Mouse (Mus musculus): ENCODE measurements around the gene Zfp790.
"Not testable (repeated sequence)": the region's sequence is repeated elsewhere in the genome, so short reads cannot be mapped to it uniquely, and the experiment has no call there.

Gene Zfp790

DNA sequence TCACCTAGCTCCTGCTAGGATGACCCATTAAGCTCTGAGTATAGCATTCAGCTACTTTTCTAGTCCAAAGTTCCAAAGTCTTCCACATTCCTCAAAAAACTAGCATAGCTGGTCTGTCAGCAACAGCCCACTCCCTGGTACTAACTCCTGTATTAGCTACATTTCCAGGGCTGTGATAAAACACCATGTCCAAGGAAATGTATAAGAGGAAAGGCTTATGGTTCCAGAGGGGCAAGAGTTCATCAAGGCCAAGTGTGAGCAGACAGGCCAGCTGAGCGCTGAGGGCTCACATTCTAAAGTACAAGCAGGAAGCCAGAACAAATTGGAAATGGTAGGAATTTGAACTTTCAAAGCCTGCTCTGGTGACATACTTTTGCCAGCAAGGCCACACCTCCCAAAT, 26.2 kb downstream of the Zfp790 start:
- DNase-seq (ENCODE audit: low read depth, low spot score): no peak

DNA sequence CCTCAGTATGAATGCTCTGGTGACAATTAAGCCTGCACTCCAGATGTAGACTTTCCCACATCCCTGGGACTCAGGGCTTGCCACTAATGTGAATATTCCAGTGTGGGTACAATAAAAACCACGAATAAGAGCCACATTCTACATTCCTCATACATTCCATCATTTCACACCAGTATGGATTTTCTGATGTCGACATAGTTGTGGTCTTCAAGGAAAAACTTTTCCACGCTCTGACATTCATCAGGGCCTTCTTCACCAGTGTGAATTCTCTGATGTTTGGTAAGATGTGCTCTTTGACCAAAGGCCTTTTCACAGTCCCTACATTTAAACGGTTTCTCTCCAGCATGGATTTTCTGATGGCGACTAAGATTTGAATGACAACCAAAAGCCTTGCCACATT, 28.7 kb downstream of the Zfp790 start:
- DNase-seq (ENCODE audit: low read depth, low spot score): no peak

DNA sequence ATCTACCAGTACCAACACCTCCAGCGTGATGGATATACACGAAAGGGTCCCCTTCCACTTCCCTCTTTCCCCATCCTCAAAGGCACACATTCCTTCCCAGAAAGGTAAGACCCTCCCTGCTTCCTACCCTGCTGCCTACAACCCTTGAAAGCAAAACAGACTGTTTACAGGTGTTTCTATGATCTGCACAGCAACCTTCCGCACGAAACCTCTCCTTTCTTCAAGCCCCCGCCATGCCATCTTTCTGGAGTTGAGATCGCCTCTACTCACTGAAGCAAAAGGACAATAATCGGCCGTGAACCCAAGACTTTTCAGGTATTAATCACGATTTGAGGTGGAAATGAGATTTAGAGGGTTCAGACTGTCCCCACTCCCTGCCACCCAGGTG, 36.9 kb downstream of the Zfp790 start:
- no peak for DNase-seq (ENCODE audit: low read depth, low spot score)

DNA sequence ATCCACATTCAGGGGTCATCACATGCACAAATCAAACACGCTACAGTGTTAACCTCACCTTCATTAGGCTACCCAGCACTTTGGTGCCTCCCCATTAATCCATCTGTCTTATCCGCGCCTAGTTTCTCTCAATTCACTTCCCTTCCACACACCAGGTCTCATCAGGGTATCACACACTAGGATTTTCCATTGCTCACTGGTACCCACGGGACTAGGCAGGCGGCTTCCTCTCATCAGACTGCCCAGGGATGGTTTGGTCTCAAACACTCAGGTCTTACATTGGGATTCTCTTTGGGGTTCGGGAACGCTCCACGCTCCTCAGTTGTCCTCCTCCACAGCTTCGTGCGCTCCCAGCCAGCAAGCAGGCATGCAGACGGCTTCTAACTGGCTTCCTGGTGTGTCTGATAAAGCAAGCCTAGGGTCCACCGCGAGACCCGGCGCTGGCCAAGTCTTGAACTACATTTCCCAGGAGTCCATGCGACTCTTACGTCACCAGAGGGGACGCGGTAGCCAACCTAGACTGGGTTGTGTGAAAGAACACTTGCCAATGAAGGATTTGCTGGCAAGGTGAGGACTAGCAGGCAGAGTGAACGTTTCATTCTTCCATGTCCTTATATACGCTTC, 37.4 kb downstream of the Zfp790 start, which contains the start of gene Zfp940:
Gene Zfp940, minus strand, starts transcription at position 451 of the 624 bp plus-strand sequence.
- peak; percentile 90 for DNase-seq (ENCODE audit: low read depth, low spot score)

DNA sequence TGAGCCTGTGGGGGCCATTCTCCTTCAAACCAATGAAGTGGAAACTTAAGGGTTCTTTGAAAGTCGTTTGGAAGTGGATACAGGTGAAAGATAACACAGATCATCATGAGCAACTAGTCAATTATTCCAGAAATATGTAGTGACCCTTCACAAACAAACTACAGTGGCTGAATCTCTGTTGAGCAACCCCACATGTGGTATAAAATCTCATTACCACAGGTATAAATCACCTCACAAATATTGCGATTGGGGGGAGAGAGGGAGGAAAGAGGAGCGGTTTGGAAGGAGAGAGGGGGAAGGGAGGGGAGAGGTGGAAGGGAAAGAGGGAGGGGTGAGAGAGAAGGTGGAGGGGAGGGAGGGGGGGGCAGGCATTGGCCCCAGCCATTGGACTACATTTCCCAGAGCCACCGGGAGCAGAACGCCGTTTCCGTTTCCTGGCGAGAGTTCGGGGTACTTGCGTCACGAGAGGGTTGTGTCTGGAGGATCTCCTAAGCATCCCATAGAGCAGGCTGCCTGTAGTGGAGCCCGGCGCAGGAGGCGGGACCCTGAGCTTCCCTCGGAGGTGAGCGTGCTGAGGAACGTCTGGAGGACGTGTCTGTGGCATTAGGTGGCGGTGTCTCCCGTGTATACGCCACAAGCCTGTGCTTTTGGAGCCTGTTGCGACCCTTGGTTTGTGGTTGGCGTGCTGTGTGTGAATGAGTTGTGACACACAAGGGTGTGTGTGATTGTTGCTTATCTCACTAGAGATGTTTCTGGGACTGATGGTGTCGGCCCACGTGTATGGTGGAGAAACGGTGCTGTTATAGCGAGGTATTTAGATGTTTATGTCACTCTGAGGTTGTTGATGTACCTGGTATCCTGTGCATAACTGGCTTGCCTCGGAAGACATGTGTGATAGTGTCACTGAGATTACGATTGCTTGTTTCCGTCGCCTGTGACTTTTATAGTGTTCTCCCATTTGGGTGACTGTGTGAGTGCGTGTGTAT, 43.9 kb downstream of the Zfp790 start, which contains the start of gene Zfp420:
Gene Zfp420, plus strand, starts transcription at position 448 of the 986 bp plus-strand sequence.
- peak; percentile 96 for DNase-seq (ENCODE audit: low read depth, low spot score)

DNA sequence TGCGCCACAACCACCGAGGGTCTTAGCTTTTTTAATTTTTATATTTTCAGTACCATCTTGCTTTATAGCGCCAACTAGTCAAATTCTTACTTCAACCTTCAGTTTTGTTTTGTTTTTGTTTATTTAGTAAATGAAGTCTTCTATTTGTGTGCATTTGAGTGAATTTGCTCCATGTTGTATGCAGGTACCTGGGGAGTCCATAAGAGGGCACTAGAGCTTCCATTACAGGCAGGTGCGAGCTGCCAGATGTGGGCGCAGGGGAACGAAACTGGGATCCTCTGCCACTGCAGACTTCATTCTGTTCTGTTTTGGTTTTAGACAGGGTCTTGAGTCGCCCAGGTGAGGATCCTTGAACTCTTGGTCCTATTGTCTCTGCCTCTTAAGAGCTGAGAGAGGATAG, 45.7 kb downstream of the Zfp790 start:
- peak; percentile 79 for DNase-seq (ENCODE audit: low read depth, low spot score)

DNA sequence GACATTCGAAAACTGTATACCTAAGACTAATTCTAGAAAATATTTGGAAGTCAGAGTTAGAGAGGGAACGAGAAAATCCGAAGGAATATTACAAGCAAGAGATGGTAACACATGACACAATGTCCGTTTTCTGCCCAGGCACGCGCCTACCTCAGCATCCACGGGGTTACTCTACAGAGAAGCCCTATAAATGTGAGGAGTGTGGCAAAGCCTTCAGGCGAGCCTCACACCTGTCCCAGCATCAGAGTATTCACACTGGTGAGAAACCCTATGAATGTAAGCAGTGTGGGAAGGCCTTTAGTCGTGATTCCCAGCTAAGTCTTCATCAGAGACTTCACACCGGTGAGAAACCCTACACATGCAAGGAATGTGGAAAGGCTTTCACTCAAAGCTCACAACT, 58.3 kb downstream of the Zfp790 start:
- DNase-seq (ENCODE audit: low read depth, low spot score): no peak

DNA sequence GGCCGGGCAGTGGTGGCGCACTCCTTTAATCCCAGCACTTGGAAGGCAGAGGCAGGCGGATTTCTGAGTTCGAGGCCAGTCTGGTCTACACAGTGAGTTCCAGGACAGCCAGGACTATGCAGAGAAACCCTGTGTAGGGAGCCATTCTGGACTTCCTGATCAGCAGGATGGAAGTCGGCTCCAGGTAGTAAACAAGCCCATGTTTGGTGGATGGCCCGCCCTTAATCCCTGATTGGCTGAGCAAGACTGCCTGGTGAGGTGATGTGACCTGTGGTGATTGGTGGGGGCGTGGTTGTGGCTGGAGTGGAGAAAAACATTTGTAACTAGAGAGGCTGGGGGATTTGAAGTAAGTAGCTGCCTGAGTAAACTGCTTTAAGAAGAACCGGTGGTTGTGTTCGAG, 61.6 kb downstream of the Zfp790 start:
- DNase-seq (ENCODE audit: low read depth, low spot score): not testable (repeated sequence)

DNA sequence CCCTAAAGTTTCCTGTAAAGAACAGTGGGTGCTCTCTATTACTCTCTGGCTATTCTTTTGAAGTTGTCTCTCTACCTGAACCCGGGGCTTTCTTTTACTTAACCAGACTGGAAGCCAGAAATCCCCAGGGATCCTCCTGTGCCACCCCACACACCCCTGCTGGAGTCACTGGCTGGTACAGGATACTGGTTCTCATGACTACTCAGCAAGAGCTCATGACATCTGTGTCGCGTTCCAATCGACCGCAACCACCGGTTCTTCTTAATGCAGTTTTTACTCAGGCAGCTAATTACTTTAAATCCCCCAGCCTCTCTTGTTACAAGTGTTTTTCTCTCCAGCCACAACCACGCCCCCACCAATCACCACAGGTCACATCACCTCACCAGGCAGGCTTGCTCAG, 64.1 kb downstream of the Zfp790 start:
- DNase-seq (ENCODE audit: low read depth, low spot score): no peak
